Mouse (Mus musculus): ENCODE results near the gene Fam173b.

GRCm38 (mm10) chr15:31583304-31584085 is 18.2 kb upstream of the Fam173b start:
- no peak for TF ChIP-seq POLR2A (IDR thresholded peaks at IDR 0.05; ENCODE audit: control insufficient read depth, extremely low read depth, insufficient read depth, low read length, poor library complexity)
- TF ChIP-seq CTCF (IDR thresholded peaks at IDR 0.05; ENCODE audit: borderline replicate concordance, control insufficient read depth, extremely low read depth, insufficient read depth, low read length, poor library complexity): no peak

Measured in thymus, adult 2 months (tissue).